13 mouse cellular contexts compared by ENCODE assay signal in the genomic region with DNA sequence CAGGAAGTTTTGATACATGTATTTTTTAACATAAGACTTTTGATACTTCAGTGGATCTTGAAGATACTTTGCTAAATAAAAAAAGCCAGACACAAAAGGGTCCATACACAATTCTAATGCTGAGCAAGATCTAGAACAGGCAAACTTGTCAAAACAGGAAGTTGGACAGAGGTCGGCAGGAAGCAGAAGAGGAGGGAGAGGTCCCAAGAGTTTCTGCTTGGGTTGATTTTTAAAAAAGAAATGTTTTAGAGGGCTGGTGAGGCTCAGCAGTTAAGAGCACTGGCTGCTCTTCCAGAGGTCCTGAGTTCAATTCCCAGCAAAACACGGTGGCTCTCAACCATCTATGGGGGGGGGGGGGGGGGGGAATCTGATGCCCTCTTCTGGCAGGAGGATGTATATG.
DNase-seq lines count a peak whose midpoint lies in the region; ATAC-seq lines count a peak whose summit lies in the region.
"Had no signal": no experiment of that assay in that cellular context is flagged by ENCODE, and none has a peak within 500 bp of the region (broad histone marks: within the 10 kb centered on the region; RNA-seq: fewer than 3 reads in every experiment).

No protein-coding gene starts in this region.

- DNase-seq in lung, postnatal 36 days, result peak; percentile 17
- DNase-seq in lung, postnatal 4 days, result no peak
- DNase-seq in CD4-positive helper T cell, adult 2 months (ENCODE audit: low read depth, low spot score), result peak; percentile 55
- peak; percentile 26 for DNase-seq in MEL-GATA-1-ER (ENCODE audit: extremely low read depth, low read depth)
- DNase-seq in layer of hippocampus, postnatal 14 days (ENCODE audit: low spot score in 2 of 2), result no peak
- DNase-seq in layer of hippocampus, adult 9-10 months (ENCODE audit: low spot score), result no peak
- DNase-seq: cerebellum, postnatal 25 days; kidney, adult 2 months; kidney, postnatal 25 days; layer of hippocampus, adult 9-11 months had no signal

- 0 out of 2 replicates have a peak, but pooled peaks have one; percentile 30 for ATAC-seq in neutrophil, adult 5-6 weeks (ENCODE audit: extremely low read depth, insufficient number of reproducible peaks, low FRiP score, poor library complexity, severe bottlenecking)
- ATAC-seq: forebrain, embryonic 14.5 days; midbrain, embryonic 16.5 days had no signal

Comparison
In these comparisons a context has a peak if more than half of its experiments do, and no peak if none do; other contexts are left out.
1. DNase-seq: peak in lung, postnatal 36 days (single experiment), CD4-positive helper T cell, adult 2 months (single experiment) and MEL-GATA-1-ER (single experiment); none in lung, postnatal 4 days (0 of 2), layer of hippocampus, postnatal 14 days (0 of 2) and layer of hippocampus, adult 9-10 months (single experiment).